Mouse (Mus musculus) brown adipose tissue, adult 24 weeks (tissue): ENCODE measurements around the gene Axin2. TPM values are rescaled to one million over a fixed set of nuclear protein-coding genes. Genes with fewer than 3 reads are reported as not detected.

ENCODE experiments used
- H3K27ac ChIP-seq: fragments of 200-500 bp; replicated peaks from 2 replicates; pipeline ENCODE4 v1.5.1; 2012; ENCODE audit warnings: low read depth, mild to moderate bottlenecking, low read length
- H3K4me1 ChIP-seq: fragments of 200-500 bp; 2 replicates; pipeline ENCODE4 v1.6.1; 2012; ENCODE audit warnings: low read length, mixed read lengths; ENCODE audit not compliant: control insufficient read depth, insufficient read depth, insufficient read length
- H3K4me3 ChIP-seq: fragments of 200-500 bp; 2 replicates; pipeline ENCODE4 v1.5.1; 2012; ENCODE audit warnings: low read depth, mild to moderate bottlenecking, low read length, moderate library complexity; ENCODE audit not compliant: insufficient read depth
- polyA plus RNA-seq: library from polyadenylated mRNA; stranded (reverse); fragments of >200 nt; gene quantifications from 2 replicates; pipeline ENCODE4 v1.2.4, GENCODE M21; 2012; ENCODE audit not compliant: missing spikeins, insufficient read depth, insufficient read length

Axin2 gene
- polyA plus RNA-seq, 1 experiment, result 19.4 TPM

DNA sequence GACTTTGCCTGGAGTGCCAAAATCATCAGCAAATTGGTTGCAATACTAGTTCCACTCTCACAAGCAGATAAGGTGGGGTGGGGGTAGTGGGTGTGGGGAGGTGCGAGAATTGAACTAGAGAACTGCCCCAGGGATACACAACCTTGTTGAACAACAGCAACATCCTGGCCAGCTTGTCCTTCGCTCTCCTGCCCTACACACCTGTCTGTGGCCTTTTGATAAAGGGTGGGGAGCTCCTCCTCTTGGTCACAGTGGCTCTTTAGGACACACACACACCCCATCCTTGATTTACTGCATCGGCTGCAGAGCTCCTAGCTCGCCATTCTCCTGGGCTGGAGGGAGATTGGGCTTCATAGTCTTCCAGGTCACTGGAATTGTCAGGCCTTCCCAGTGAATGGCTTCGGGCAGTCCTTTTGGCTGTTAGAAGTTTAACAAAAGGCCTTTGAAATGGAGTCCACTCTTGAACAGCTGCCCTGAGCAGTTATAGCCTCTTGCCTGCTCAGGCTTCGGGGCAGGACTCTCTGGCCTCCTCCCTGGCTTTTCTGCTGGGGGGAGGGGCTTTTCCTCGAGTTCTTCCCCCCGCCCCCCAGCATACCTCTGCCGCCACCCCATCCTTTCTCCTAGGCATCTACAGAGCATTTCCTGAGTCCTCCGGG lies 26.2 kb upstream of the Axin2 start:
- Histone ChIP-seq H3K4me1 (peaks cover 2% of the 10 kb centered on the region; the same call in 1 of the 2 replicates), H3K4me3 (no peak overlapping the region), H3K27ac (no peak overlapping the region)

DNA sequence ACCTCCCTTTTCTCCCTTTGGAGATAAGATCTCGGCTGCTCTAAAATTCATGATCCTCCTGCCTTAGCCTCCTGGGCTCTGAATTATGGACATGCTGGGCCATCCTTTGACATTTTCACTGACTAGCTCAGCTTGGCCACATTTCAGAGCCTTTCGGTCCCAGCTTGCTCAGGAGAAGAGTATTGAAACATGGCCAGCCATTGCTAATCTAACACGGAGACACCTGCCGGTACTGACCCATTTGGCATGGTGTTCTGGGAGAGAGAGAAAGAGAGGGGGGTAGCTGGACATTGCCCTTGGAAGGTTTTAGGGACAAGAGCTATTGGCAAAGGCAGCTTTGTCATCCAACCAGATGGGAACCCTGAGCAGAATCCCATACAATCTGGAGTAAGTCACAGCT lies 23.1 kb upstream of the Axin2 start:
- H3K27ac ChIP-seq, result no peak overlapping the region
- no peak overlapping the region for H3K4me3 ChIP-seq
- no peaks in the 10 kb centered on the region; the same call in 1 of the 2 replicates for H3K4me1 ChIP-seq

DNA sequence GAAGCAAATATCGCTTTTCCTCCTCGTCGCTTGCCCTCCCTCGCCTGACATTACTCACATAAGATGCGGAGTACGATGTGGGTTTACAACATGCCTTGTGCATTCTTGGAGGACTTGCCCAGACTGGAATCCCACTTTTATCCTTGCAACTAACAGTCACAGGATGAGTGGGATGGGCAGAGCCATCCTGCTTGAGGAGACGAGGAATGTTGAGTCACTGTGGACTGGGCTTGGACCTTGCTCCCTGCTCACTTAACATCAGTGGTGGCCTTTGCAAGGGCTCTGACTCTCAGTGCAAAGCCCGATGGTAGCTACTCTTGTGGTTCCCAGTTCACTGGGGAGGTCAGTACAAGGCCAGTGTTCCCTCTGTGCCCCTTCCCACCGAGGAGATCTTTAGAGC lies 22.1 kb upstream of the Axin2 start:
- Histone ChIP-seq H3K27ac (no peak overlapping the region), H3K4me1 (no peaks in the 10 kb centered on the region), H3K4me3 (no peak overlapping the region)

DNA sequence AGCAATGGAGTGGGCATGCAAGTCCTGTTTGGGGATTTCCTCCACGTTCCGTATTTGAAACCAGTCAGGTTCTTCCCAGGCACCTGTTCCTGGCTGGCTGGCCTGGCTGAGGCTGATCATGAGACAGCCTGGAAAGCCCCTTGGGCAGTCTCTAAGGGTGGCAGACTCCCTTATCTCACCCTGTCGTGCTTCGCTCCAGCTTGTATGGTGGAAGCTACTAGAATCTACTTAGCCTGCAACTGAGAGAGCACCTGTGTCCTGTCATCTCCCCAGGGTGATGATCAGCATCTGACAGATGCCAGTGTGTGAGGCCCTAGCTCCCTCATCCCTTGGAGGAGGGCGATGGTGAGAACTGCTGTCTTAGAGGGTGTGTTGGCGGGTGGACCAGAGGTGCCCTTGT lies 21.7 kb upstream of the Axin2 start:
- no peak overlapping the region for H3K27ac ChIP-seq
- no peaks in the 10 kb centered on the region for H3K4me1 ChIP-seq
- no peak overlapping the region for H3K4me3 ChIP-seq

DNA sequence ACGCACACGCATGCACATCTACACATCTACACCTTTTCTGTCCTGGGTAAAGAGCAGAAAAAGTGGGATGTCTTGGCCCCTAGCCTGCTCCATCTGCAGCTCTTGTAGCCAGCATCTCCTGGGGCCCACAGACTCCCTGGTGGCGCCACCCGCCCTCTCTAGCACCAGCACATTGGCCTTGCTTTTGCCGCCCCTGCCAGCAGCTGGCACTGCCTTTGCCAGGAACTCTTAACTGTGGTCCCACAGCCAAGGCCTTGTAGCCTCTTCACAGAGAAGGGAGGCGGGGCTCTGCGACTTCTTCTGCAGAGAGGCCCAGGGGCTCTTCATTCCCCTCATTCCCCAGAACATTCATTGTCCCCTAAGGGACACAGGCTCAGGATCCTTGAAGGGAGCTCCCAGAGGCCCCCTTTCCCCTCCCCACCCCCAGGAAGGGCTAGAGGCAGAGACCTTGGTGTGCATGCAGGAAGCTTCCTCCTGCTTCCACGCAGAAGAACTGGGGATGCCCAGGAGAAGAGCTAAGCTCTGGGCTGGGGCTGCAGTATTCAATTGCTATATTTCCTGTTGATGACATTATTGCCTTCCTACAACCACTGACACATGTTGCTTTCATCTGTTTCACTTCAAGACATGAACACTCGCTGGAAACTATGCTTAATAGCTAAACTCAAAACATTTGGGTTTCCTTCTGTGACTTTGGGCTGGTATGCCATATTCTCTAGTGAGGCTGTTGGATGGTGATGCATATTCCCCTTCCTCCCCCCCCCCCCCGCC lies 19.2 kb upstream of the Axin2 start:
- H3K4me1 ChIP-seq, result no peaks in the 10 kb centered on the region
- H3K4me3 ChIP-seq, result no peak overlapping the region
- H3K27ac ChIP-seq, result no peak overlapping the region

DNA sequence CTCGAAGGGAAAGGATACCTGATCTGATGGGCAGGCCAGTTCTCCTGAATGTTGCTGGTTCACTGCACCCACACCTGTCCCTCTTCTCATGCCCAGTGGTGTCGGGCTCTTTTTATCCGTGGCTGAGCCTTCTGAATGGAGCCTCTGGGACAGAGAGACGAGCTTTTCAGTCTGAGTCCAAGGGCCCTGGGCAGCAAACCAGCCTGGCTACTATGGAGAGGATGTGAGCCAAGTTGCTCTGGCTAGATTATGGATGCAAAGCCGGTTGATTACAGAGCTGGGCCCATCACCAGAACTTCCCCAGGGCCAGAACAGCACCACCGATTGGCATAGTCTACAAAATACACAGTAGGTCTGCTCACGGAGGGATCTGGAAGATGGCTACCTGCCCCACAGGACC lies 18.5 kb upstream of the Axin2 start:
- Histone ChIP-seq H3K27ac (no peak overlapping the region), H3K4me3 (no peak overlapping the region), H3K4me1 (no peaks in the 10 kb centered on the region)

DNA sequence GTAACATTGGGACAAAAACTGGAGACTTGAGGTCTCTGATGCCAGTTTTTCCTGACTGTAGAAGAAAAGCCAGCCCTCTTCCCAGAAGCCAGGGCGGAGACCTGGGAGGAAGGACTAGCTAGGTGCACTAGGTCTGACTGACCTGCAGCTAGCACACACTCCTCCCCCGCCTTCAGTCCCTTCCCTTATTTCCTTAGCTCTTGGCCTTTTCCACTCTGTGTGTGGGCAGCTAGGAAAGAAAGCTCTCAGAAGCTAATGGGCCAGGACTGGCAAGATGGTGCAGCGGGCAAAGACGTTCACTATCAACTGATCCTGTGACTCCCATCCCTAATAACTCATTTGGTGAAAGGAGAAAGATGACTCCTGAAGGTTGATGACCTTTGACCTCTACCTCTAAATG lies 17.8 kb upstream of the Axin2 start:
- Histone ChIP-seq H3K4me1 (no peaks in the 10 kb centered on the region), H3K4me3 (no peak overlapping the region), H3K27ac (no peak overlapping the region)

DNA sequence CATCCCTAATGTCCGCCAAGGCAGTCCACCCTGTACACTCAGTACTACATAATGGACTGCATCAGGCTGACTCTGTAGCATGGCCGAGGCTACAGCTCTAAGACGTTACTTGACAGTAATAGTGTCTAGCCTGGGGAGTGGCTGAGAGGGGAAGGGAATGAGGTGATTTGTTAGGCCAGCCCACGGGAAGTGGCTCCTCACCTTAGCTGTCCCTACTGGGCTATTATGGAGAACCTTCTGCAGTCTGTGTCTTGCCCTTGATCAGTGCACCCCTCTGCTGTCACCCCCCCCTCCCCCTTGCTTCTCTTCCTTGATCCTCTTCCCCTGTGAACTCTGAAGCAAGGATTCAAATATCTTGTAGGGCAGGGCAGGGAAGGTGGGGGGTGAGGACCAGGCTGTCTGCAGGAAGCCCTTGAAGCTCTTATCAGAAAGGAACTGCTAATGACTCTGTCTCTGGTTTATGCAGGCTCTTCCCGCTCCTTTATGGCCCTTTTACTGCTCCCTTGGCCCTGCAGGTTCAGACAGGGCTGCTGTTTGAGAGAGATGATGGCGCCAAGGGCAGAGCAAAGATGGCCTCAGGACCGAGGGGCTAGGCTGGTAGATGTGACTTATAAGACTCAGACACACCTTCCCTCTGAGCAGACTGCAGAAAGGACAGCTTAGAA lies 13.4 kb upstream of the Axin2 start:
- Histone ChIP-seq H3K4me3 (no peak overlapping the region), H3K4me1 (peaks cover 3% of the 10 kb centered on the region), H3K27ac (no peak overlapping the region)

DNA sequence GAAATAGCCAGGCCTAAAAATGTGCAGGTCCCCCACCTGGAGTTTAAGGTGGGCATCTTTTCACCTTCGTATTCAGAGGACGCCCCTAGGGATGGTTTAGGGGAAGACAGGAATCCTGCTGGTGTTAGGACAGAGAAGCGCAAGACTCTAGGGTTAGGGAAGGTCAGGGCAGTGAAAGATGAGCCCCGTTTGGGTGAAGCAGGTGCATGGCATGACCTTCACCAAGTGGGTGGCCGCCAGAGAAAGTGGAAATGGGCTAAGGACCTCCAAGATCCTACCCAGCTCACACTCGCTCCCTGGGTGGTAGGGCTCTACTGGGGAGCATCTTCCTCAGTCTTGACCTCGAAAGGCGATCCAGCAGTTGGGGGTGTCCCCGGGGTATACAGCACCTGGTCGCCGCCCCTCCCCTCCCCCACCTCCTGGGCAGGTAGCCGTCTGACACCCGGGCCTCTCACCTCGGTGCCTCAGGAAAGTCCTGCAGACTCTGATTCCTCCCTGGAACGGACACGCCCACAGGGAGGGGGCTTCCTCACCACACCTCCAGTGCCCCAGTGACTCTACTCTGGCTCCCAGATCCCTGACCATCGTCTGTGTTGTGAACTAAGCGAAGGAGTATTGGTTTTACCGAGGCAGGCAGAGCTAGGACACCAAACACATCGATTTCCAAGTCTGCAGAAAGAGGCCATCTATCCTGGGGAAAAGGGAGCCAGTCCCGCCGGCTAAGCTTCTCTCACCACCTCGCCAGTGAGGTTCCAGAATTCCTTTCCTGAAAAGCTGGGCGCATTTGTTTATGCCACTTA lies 10.6 kb upstream of the Axin2 start:
- no peak overlapping the region for H3K27ac ChIP-seq
- peak overlapping the region; percentile 17; the same call in 1 of the 2 replicates for H3K4me3 ChIP-seq
- H3K4me1 ChIP-seq, result peaks cover 3% of the 10 kb centered on the region

DNA sequence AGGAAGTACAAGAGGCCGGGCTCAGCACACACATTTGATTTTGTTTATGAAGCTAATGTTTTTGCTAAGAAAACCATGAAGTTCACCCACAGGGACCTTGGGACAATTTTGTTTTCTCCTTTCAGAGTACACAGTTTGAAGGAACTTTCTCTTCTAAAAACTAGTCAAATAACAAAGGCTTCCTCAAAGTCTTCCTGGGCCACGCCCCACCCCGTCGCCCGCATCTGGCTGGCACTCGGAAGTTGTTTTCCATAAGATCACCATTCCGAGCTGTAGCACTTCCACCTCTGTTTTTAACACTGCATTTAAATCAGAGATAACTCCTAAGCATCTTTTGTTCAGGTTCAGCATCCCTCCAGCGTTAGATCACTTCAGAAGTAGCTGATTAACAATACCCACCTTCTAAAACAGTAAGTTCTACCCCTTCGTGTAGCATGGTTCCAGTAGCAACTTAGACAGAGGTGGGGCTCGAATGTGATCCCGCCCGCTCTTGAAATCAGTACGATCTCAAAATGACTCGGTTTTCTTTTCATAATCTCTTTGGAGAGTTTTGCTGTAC lies 9.7 kb upstream of the Axin2 start:
- H3K4me3 ChIP-seq, result no peak overlapping the region
- H3K27ac ChIP-seq, result no peak overlapping the region
- peaks cover 3% of the 10 kb centered on the region for H3K4me1 ChIP-seq

DNA sequence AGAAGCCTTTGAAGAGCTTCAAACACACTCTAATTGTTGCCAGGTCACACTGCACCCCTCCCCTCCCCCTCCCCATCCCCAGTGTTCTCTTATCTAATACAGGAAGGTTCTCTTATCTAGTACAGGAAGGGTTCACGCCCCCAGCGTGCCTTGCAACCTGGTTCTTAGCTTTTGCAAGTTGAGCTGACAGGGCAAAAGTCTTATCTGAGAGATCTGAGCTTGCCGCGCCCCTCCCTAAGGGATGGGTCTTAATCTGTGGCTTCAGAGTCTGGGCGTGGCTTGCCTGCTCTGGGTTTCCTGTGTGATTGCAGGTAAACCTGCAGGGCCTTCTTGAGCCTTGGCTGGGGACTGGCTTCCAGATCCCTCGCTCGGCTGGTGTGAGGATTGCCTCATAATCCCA lies 9.2 kb upstream of the Axin2 start:
- Histone ChIP-seq H3K4me1 (peaks cover 3% of the 10 kb centered on the region), H3K4me3 (no peak overlapping the region), H3K27ac (no peak overlapping the region)

DNA sequence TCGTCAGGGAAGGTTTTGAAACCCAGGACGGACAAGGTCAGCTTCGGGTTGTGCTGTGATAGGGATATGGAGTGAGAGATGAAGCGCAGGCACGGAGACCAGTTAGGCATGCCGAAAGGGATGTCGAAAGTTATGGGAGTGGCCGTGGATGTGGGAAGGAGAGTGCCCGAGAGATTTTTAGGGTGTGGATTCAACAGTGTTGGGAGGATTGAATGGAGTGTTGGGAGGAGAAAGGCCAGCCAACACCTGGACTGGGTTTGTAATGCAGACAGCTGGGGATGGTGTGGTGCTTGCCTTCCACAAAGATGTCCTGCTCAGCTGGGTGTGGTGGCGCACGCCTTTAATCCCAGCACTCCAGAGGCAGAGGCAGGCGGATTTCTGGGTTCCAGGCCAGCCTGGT lies 8.0 kb upstream of the Axin2 start:
- Histone ChIP-seq H3K4me1 (peaks cover 3% of the 10 kb centered on the region), H3K27ac (no peak overlapping the region), H3K4me3 (no peak overlapping the region)

DNA sequence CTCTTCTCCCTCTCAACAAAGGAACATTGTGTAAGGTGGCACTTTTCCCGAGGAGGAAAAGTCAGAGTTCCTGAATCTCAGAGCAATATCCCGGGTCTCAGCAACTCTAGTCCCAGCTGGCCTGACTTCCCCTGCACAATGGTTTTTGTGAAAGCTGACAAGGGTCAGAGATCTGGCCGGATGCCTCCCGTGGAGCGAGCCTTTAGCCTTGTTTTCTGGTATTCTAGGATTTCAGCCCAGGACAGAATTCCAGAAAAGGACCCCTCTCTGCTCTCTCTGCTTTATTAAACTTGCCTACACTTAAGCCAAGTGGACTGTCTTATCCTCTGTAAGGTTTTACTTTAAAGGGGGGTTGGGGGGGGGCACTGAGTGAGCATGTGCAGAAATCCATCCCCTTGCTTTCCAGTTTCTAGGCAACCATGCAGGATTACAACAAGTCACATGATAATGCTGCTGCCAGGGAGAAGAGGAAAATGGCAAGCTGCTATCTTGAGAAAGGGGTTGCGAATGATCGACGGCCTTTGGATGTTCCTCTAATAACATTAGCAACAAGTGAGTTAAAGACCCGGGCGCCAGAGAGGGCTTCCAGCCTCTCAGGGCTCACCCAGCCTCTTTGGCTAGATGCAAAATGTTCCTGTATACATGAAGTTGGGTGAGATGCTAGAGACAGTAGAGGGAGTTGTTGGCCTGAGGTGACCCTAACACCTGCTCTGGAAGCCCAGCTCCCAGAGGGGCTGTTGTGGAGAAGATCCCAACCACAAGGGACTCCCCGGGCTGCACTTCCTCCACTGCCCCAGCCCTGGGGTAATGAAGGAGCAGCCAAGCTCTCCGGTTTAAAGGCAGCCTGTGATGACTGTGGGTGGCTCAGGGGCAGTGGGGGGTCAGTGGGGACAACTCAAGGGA lies 2.5 kb upstream of the Axin2 start:
- no peak overlapping the region for H3K27ac ChIP-seq
- H3K4me1 ChIP-seq, result no peaks in the 10 kb centered on the region
- H3K4me3 ChIP-seq, result no peak overlapping the region
